25 mouse cellular contexts compared by ENCODE assay signal in genomic region chr11:46435363-46435762, GRCm38 (mm10). TPM values are rescaled to one million over a fixed set of nuclear protein-coding genes. Genes with fewer than 3 reads are reported as not detected.
DNase-seq lines count a peak whose midpoint lies in the region; ATAC-seq and TF ChIP-seq lines count a peak whose summit lies in the region.
"Had no signal": no experiment of that assay in that cellular context is flagged by ENCODE, and none has a peak within 500 bp of the region (broad histone marks: within the 10 kb centered on the region; RNA-seq: fewer than 3 reads in every experiment).

No protein-coding gene starts in this region.

- H3K4me3 ChIP-seq in liver, embryonic 14.5 days (ENCODE audit: insufficient read depth in 1 of 2, low read depth in 2 of 2, low read length in 2 of 2): peak overlapping the region; percentile 44 to 51; a peak in 3 of 4 replicates
- H3K4me3 ChIP-seq: heart, embryonic 12.5 days; hindbrain, embryonic 10.5 days had no signal

- H3K27me3 ChIP-seq in liver, embryonic 14.5 days (ENCODE audit: control insufficient read depth, insufficient read depth, low read length): no peaks in the 10 kb centered on the region
- H3K27me3 ChIP-seq: embryonic facial prominence, embryonic 13.5 days; heart, embryonic 12.5 days had no signal

- DNase-seq in c-Kit-positive CD71-positive TER-119-negative erythroid progenitor cells, embryonic 14.5 days (ENCODE audit: low read depth): peak; percentile 44
- peak; percentile 11 for DNase-seq in liver
- peak in 1 of 3 experiments; percentile 52 for DNase-seq in liver, embryonic 14.5 days (ENCODE audit: low read depth in 3 of 3, low spot score in 3 of 3)
- DNase-seq in cerebellum, adult 18-20 months: no peak
- no peak for DNase-seq in urinary bladder, postnatal 36 days (ENCODE audit: low spot score in 2 of 2)
- DNase-seq: adrenal gland, adult 8-10 months; cerebellum, adult 2 months; cerebellum, postnatal 14 days; gastrocnemius, postnatal 10 days had no signal

- peak overlapping the region; percentile 62 for H3K9ac ChIP-seq in liver, embryonic 14.5 days (replicated peaks)
- H3K9ac ChIP-seq: embryonic facial prominence, embryonic 13.5 days; heart, embryonic 12.5 days; hindbrain, embryonic 14.5 days had no signal

- H3K4me2 ChIP-seq in liver, embryonic 14.5 days (ENCODE audit: low read depth): peak overlapping the region; percentile 78
- H3K4me2 ChIP-seq: hindbrain, embryonic 14.5 days had no signal

- TF ChIP-seq CTCF in liver, embryonic 14.5 days (IDR thresholded peaks at IDR 0.05; ENCODE audit: low read depth): no peak

- H3K27ac ChIP-seq in liver, embryonic 14.5 days: peak overlapping the region; percentile 86
- H3K27ac ChIP-seq: embryonic facial prominence, embryonic 13.5 days; forebrain, embryonic 10.5 days; hindbrain, embryonic 10.5 days; hindbrain, embryonic 14.5 days had no signal

- H3K9me3 ChIP-seq in liver, embryonic 14.5 days (ENCODE audit: control insufficient read depth, low read length): no peaks in the 10 kb centered on the region
- H3K9me3 ChIP-seq: embryonic facial prominence, embryonic 13.5 days; forebrain, embryonic 10.5 days; heart, embryonic 12.5 days; hindbrain, embryonic 10.5 days had no signal

- H3K4me1 ChIP-seq in liver, embryonic 14.5 days (replicated peaks; ENCODE audit: control insufficient read depth in 2 of 2, insufficient read depth in 2 of 2, low read length in 1 of 2): peaks cover 26 to 29% of the 10 kb centered on the region in 2 experiments

- peaks cover 5% of the 10 kb centered on the region for H3K36me3 ChIP-seq in liver, embryonic 14.5 days (replicated peaks; ENCODE audit: control insufficient read depth, insufficient read depth, low read depth)

- peak; percentile 27 for ATAC-seq in liver, embryonic 14.5 days (ENCODE audit: insufficient read depth)
- 0 out of 2 replicates have a peak, but pooled peaks have one; percentile 5 for ATAC-seq in megakaryocyte progenitor cell, adult 5-6 weeks (replicated peaks; ENCODE audit: poor library complexity)
- ATAC-seq in frontal cortex, adult (ENCODE audit: low TSS enrichment): no peak
- ATAC-seq: forebrain, embryonic 14.5 days; inflammation-experienced regulatory T-cells, adult 6 months; intestine, postnatal 0 days had no signal

- TF ChIP-seq EP300 in liver, embryonic 14.5 days (IDR thresholded peaks at IDR 0.05; ENCODE audit: low read depth): peak; percentile 66

RNA-seq across cellular contexts. Expression of gene Med7, which starts 1.4 kb away (rescaled TPM):
- 14.5 and 26.9 TPM in 2 replicates for polyA plus RNA-seq in liver, embryonic 14.5 days (2012; rRNA removed)
- 55.8 and 57.3 TPM in 2 replicates for polyA plus RNA-seq in liver, embryonic 14.5 days (2014; fragmentation: Nextera tagmentation; extraction: Ambion mirVana)
- 63.6 and 72.4 TPM in 2 replicates for total RNA-seq in megakaryocyte progenitor cell, adult 5-6 weeks (2015)
- total RNA-seq in megakaryocyte progenitor cell, adult 5-6 weeks (2017): 16.2 and 27.1 TPM in 2 replicates

RNA-seq across cellular contexts. Expression of gene Havcr2, which starts 19.4 kb away (rescaled TPM):
- polyA plus RNA-seq in liver, embryonic 14.5 days (2012; rRNA removed): 0.12 and 0.23 TPM in 2 replicates
- 0.10 and 0.33 TPM in 2 replicates for polyA plus RNA-seq in liver, embryonic 14.5 days (2014; fragmentation: Nextera tagmentation; extraction: Ambion mirVana)
- 0.07 and 0.27 TPM in 2 replicates for total RNA-seq in megakaryocyte progenitor cell, adult 5-6 weeks (2015)
- total RNA-seq in megakaryocyte progenitor cell, adult 5-6 weeks (2017): 0.54 and 0.92 TPM in 2 replicates
- total RNA-seq: ES-E14 had no signal
- polyA plus RNA-seq: embryonic facial prominence, embryonic 13.5 days; forebrain, embryonic 10.5 days had no signal

RNA-seq across cellular contexts. Expression of gene Fam71b, which starts 39.0 kb away (rescaled TPM):
- polyA plus RNA-seq in liver, embryonic 14.5 days (2012; rRNA removed): 0.02 and 0.03 TPM in 2 replicates
- not detected in 2 replicates for polyA plus RNA-seq in liver, embryonic 14.5 days (2014; fragmentation: Nextera tagmentation; extraction: Ambion mirVana)
- not detected in 2 replicates for total RNA-seq in megakaryocyte progenitor cell, adult 5-6 weeks (2015)
- not detected in 2 replicates for total RNA-seq in megakaryocyte progenitor cell, adult 5-6 weeks (2017)
- total RNA-seq: adrenal gland, adult 8-10 months; adrenal gland, postnatal 4 days; ES-E14; gastrocnemius, postnatal 10 days; gastrocnemius, postnatal 4 days; heart, adult 8-10 months; heart, postnatal 25 days had no signal
- polyA plus RNA-seq: brain, embryonic 14.5 days; cerebellum, adult 2 months; embryonic facial prominence, embryonic 13.5 days; forebrain, embryonic 10.5 days; forebrain, embryonic 14.5 days; heart, embryonic 12.5 days; hindbrain, embryonic 10.5 days; hindbrain, embryonic 14.5 days; intestine, postnatal 0 days had no signal

RNA-seq across cellular contexts. Expression of gene Itk, which starts 46.0 kb away (rescaled TPM):
- 0.01 and 0.07 TPM in 2 replicates for polyA plus RNA-seq in liver, embryonic 14.5 days (2012; rRNA removed)
- 0.06 TPM in 1 of 2 replicates, not detected in the other for polyA plus RNA-seq in liver, embryonic 14.5 days (2014; fragmentation: Nextera tagmentation; extraction: Ambion mirVana)
- 0.91 TPM in 1 of 2 replicates, not detected in the other for total RNA-seq in megakaryocyte progenitor cell, adult 5-6 weeks (2015)
- 0.46 and 0.95 TPM in 2 replicates for total RNA-seq in megakaryocyte progenitor cell, adult 5-6 weeks (2017)
- total RNA-seq: ES-E14 had no signal
- polyA plus RNA-seq: embryonic facial prominence, embryonic 13.5 days; forebrain, embryonic 10.5 days; forebrain, embryonic 14.5 days; heart, embryonic 12.5 days; hindbrain, embryonic 10.5 days had no signal

Comparison
In these comparisons a context has a peak if more than half of its experiments do, and no peak if none do; other contexts are left out.
1. DNase-seq: peak in c-Kit-positive CD71-positive TER-119-negative erythroid progenitor cells, embryonic 14.5 days (single experiment) and liver (single experiment); none in cerebellum, adult 18-20 months (0 of 2) and urinary bladder, postnatal 36 days (0 of 2).